Mouse (Mus musculus) testis, adult 2 months (tissue): ENCODE measurements at regions not wholly inside any gene's neighbourhood (a gene's known extent, or its start where the extent isn't known, plus 50 kb on each side); places are given as distances from the start of the nearest gene placed in this dataset.

ENCODE experiments used
- H3K27ac ChIP-seq: fragments of 200-500 bp; 2 replicates; pipeline ENCODE4 v1.5.1; 2012; ENCODE audit warnings: low read depth, low read length; ENCODE audit not compliant: control insufficient read depth, insufficient read depth
- H3K27me3 ChIP-seq: fragments of 200-500 bp; 2 replicates; pipeline ENCODE4 v1.6.1; 2012; ENCODE audit warnings: mild to moderate bottlenecking, low read length, moderate library complexity; ENCODE audit not compliant: control insufficient read depth, insufficient read depth
- H3K36me3 ChIP-seq: fragments of 200-500 bp; 2 replicates; pipeline ENCODE4 v1.6.1; 2012; ENCODE audit warnings: mild to moderate bottlenecking, low read length; ENCODE audit not compliant: control insufficient read depth, insufficient read depth
- H3K4me1 ChIP-seq: fragments of 200-500 bp; 2 replicates; pipeline ENCODE4 v1.6.1; 2012; ENCODE audit warnings: low read length; ENCODE audit not compliant: control insufficient read depth, insufficient read depth
- H3K4me3 ChIP-seq: fragments of 200-500 bp; 2 replicates; pipeline ENCODE4 v1.5.1; 2012; ENCODE audit warnings: low read depth, mild to moderate bottlenecking, low read length, moderate library complexity, mixed read lengths; ENCODE audit not compliant: control insufficient read depth
- CTCF ChIP-seq: fragments of 200-500 bp; IDR thresholded peaks from 2 replicates; pipeline ENCODE4 v1.5.1; 2012; ENCODE audit warnings: low read depth, mild to moderate bottlenecking, inconsistent platforms, low read length, moderate library complexity; ENCODE audit not compliant: control insufficient read depth, insufficient read depth, insufficient replicate concordance
- POLR2A ChIP-seq: fragments of 200-500 bp; IDR thresholded peaks from 2 replicates; pipeline ENCODE4 v1.6.1; 2012; ENCODE audit warnings: low read depth, mild to moderate bottlenecking, inconsistent platforms, low read length, moderate library complexity; ENCODE audit not compliant: control insufficient read depth

- no peak overlapping the region for H3K27ac ChIP-seq
- TF ChIP-seq CTCF (no peak), POLR2A (no peak)
- H3K4me3 ChIP-seq = no peak overlapping the region
- H3K36me3 ChIP-seq = no peaks in the 10 kb centered on the region
- no peaks in the 10 kb centered on the region for H3K27me3 ChIP-seq
- H3K4me1 ChIP-seq = no peaks in the 10 kb centered on the region; the same call in 1 of the 2 replicates
Observed at GRCm38 (mm10) chr2:180392846-180393700, 58.6 kb upstream of the Gata5 start.

GRCm38 (mm10) chr2:180392298-180392697, 57.8 kb upstream of the Gata5 start:
- no peaks in the 10 kb centered on the region; the same call in 1 of the 2 replicates for H3K4me1 ChIP-seq
- TF ChIP-seq POLR2A (no peak), CTCF (no peak)
- no peak overlapping the region for H3K27ac ChIP-seq
- H3K4me3 ChIP-seq = no peak overlapping the region
- H3K36me3 ChIP-seq = no peaks in the 10 kb centered on the region
- H3K27me3 ChIP-seq = no peaks in the 10 kb centered on the region

GRCm38 (mm10) chr2:180391349-180391748, 56.9 kb upstream of the Gata5 start:
- Histone ChIP-seq H3K27ac (no peak overlapping the region), H3K36me3 (no peaks in the 10 kb centered on the region), H3K4me1 (peaks cover 1% of the 10 kb centered on the region; the same call in 1 of the 2 replicates), H3K27me3 (no peaks in the 10 kb centered on the region), H3K4me3 (no peak overlapping the region)
- TF ChIP-seq CTCF = no peak
- no peak for TF ChIP-seq POLR2A

- Histone ChIP-seq H3K36me3 (no peaks in the 10 kb centered on the region), H3K27ac (no peak overlapping the region), H3K4me1 (peaks cover 5% of the 10 kb centered on the region), H3K27me3 (no peaks in the 10 kb centered on the region), H3K4me3 (no peak overlapping the region)
- TF ChIP-seq POLR2A (no peak), CTCF (no peak)
Observed at GRCm38 (mm10) chr2:180390216-180390996, 55.9 kb upstream of the Gata5 start.

- peaks cover 5% of the 10 kb centered on the region for H3K4me1 ChIP-seq
- H3K4me3 ChIP-seq = no peak overlapping the region
- TF ChIP-seq POLR2A = no peak
- no peak for TF ChIP-seq CTCF
- H3K27ac ChIP-seq = no peak overlapping the region
- H3K36me3 ChIP-seq = no peaks in the 10 kb centered on the region
- H3K27me3 ChIP-seq = no peaks in the 10 kb centered on the region
Observed at GRCm38 (mm10) chr2:180389486-180389885, 55.0 kb upstream of the Gata5 start.

GRCm38 (mm10) chr2:180389013-180389412, 54.5 kb upstream of the Gata5 start:
- H3K4me3 ChIP-seq = no peak overlapping the region
- H3K27me3 ChIP-seq = no peaks in the 10 kb centered on the region
- TF ChIP-seq POLR2A (no peak), CTCF (no peak)
- no peak overlapping the region for H3K27ac ChIP-seq
- H3K36me3 ChIP-seq = no peaks in the 10 kb centered on the region
- H3K4me1 ChIP-seq = peaks cover 5% of the 10 kb centered on the region

GRCm38 (mm10) chr2:180388122-180388521, 53.6 kb upstream of the Gata5 start:
- no peak overlapping the region for H3K4me3 ChIP-seq
- TF ChIP-seq POLR2A (no peak), CTCF (no peak)
- H3K27ac ChIP-seq = no peak overlapping the region
- H3K36me3 ChIP-seq = no peaks in the 10 kb centered on the region
- H3K4me1 ChIP-seq = peaks cover 5% of the 10 kb centered on the region
- no peaks in the 10 kb centered on the region for H3K27me3 ChIP-seq
